Comparison of ENCODE assay signal across 17 mouse cellular contexts in the genomic region with DNA sequence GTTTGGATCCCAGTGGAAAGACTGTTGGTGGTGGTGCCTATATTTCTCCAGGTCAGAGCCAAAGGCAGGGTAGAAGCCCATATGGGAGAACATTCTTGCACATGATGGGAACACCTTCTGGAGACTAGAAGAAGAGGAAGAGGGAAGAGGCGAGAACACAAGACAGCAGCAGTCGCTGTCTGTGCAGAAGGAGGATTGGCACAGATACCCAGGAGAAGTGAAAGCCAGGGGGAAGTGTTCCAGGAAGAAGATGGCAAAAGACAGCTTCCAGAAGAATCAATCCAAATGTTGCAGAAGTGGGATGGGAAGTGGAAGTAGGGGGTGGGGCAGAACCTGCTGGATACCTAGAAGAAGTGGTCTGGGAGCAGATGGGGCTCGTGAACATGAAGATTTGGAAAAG.
DNase-seq lines count a peak whose midpoint lies in the region; ATAC-seq and TF ChIP-seq lines count a peak whose summit lies in the region.
"Had no signal": no experiment of that assay in that cellular context is flagged by ENCODE, and none has a peak within 500 bp of the region (broad histone marks: within the 10 kb centered on the region; RNA-seq: fewer than 3 reads in every experiment).

No protein-coding gene starts in this region.

- H3K27ac ChIP-seq in forebrain, postnatal 0 days (ENCODE audit: low read depth, low read length) = no peak overlapping the region
- H3K27ac ChIP-seq in forebrain, embryonic 14.5 days (ENCODE audit: low read depth, low read length) = no peak overlapping the region
- H3K27ac ChIP-seq in midbrain, embryonic 10.5 days (replicated peaks) = no peak overlapping the region
- H3K27ac ChIP-seq: embryonic facial prominence, embryonic 10.5 days; embryonic facial prominence, embryonic 12.5 days; forebrain, embryonic 13.5 days had no signal

- DNase-seq in forebrain, postnatal 0 days = peak; percentile 38
- no peak for DNase-seq in forebrain, embryonic 14.5 days (ENCODE audit: low spot score)
- DNase-seq in layer of hippocampus, adult 9-11 months = peak; percentile 40
- no peak for DNase-seq in layer of hippocampus, adult 11-12 months (ENCODE audit: low spot score)
- DNase-seq in brain, adult 2 months (ENCODE audit: low read depth, low spot score) = peak; percentile 65
- DNase-seq in midbrain, embryonic 10.5 days (ENCODE audit: low spot score) = no peak
- DNase-seq: adrenal gland, adult 2 months; adrenal gland, postnatal 10 days; adrenal gland, postnatal 25 days; cerebellum, adult 11-12 months; cerebellum, adult 8-10 months; cerebellum, adult 9-11 months; cerebellum, postnatal 25 days had no signal

- no peak; the same call in 1 of the 2 replicates for ATAC-seq in forebrain, postnatal 0 days
- ATAC-seq in forebrain, embryonic 14.5 days = no peak
- ATAC-seq: forebrain, embryonic 13.5 days; forebrain, embryonic 16.5 days had no signal

- no peak for TF ChIP-seq CTCF in forebrain, postnatal 0 days (IDR thresholded peaks at IDR 0.05; ENCODE audit: low read depth)

- H3K4me1 ChIP-seq in forebrain, postnatal 0 days (ENCODE audit: insufficient read depth) = no peaks in the 10 kb centered on the region; the same call in 1 of the 2 replicates
- 0 out of 2 replicates have a peak, but pooled peaks cover 4% of the 10 kb centered on the region for H3K4me1 ChIP-seq in forebrain, embryonic 14.5 days (ENCODE audit: control insufficient read depth, insufficient read depth, low read length)
- H3K4me1 ChIP-seq in midbrain, embryonic 10.5 days = peaks cover 11% of the 10 kb centered on the region
- H3K4me1 ChIP-seq: embryonic facial prominence, embryonic 10.5 days; embryonic facial prominence, embryonic 12.5 days had no signal

- no peaks in the 10 kb centered on the region for H3K9me3 ChIP-seq in forebrain, postnatal 0 days (ENCODE audit: low read length)
- no peaks in the 10 kb centered on the region for H3K9me3 ChIP-seq in forebrain, embryonic 14.5 days (replicated peaks; ENCODE audit: control insufficient read depth, low read length)
- no peaks in the 10 kb centered on the region for H3K9me3 ChIP-seq in midbrain, embryonic 10.5 days (replicated peaks)
- H3K9me3 ChIP-seq: embryonic facial prominence, embryonic 10.5 days; embryonic facial prominence, embryonic 12.5 days; forebrain, embryonic 13.5 days had no signal

- no peak overlapping the region for H3K9ac ChIP-seq in forebrain, postnatal 0 days
- no peak overlapping the region for H3K9ac ChIP-seq in forebrain, embryonic 14.5 days (ENCODE audit: low read length)
- H3K9ac ChIP-seq: embryonic facial prominence, embryonic 12.5 days; forebrain, embryonic 13.5 days had no signal

- H3K36me3 ChIP-seq in forebrain, postnatal 0 days (ENCODE audit: insufficient read depth) = no peaks in the 10 kb centered on the region
- no peaks in the 10 kb centered on the region for H3K36me3 ChIP-seq in forebrain, embryonic 14.5 days (ENCODE audit: control insufficient read depth, insufficient read depth, low read length)
- no peaks in the 10 kb centered on the region for H3K36me3 ChIP-seq in midbrain, embryonic 10.5 days
- H3K36me3 ChIP-seq: embryonic facial prominence, embryonic 10.5 days; embryonic facial prominence, embryonic 12.5 days had no signal

- no peak overlapping the region for H3K4me2 ChIP-seq in forebrain, postnatal 0 days (ENCODE audit: low read depth)
- H3K4me2 ChIP-seq in forebrain, embryonic 14.5 days (ENCODE audit: low read length) = no peak overlapping the region
- H3K4me2 ChIP-seq: embryonic facial prominence, embryonic 12.5 days; forebrain, embryonic 13.5 days had no signal

- 81% methylated on average over 3 of the region's 3 CpGs for WGBS in forebrain, postnatal 0 days
- 78% methylated on average over 3 of the region's 3 CpGs for WGBS in forebrain, embryonic 14.5 days
- 90% methylated on average over 3 of the region's 3 CpGs for WGBS in midbrain, embryonic 10.5 days

- H3K4me3 ChIP-seq in forebrain, postnatal 0 days (ENCODE audit: low read depth, low read length) = no peak overlapping the region
- no peak overlapping the region for H3K4me3 ChIP-seq in forebrain, embryonic 14.5 days (ENCODE audit: low read depth, low read length)
- no peak overlapping the region for H3K4me3 ChIP-seq in midbrain, embryonic 10.5 days
- H3K4me3 ChIP-seq: embryonic facial prominence, embryonic 10.5 days; embryonic facial prominence, embryonic 12.5 days; forebrain, embryonic 13.5 days had no signal

- H3K27me3 ChIP-seq in forebrain, postnatal 0 days (ENCODE audit: insufficient read depth, low read length) = no peaks in the 10 kb centered on the region
- no peaks in the 10 kb centered on the region for H3K27me3 ChIP-seq in forebrain, embryonic 14.5 days (replicated peaks; ENCODE audit: control insufficient read depth, insufficient read depth, low read length)
- no peaks in the 10 kb centered on the region for H3K27me3 ChIP-seq in midbrain, embryonic 10.5 days (ENCODE audit: low read depth, poor library complexity, severe bottlenecking)
- H3K27me3 ChIP-seq: embryonic facial prominence, embryonic 12.5 days; forebrain, embryonic 13.5 days had no signal

Comparison
In these comparisons a context has a peak if more than half of its experiments do, and no peak if none do; other contexts are left out.
1. DNase-seq: peak in forebrain, postnatal 0 days (single experiment), layer of hippocampus, adult 9-11 months (single experiment) and brain, adult 2 months (single experiment); none in forebrain, embryonic 14.5 days (single experiment), layer of hippocampus, adult 11-12 months (single experiment) and midbrain, embryonic 10.5 days (single experiment).